Mouse (Mus musculus): ENCODE measurements around the gene Snorc.

- TF ChIP-seq CTCF (IDR thresholded peaks at IDR 0.05; ENCODE audit: insufficient read depth, low read length) (no peak), POLR2A (IDR thresholded peaks at IDR 0.05; ENCODE audit: borderline replicate concordance, extremely low read depth, low read depth, low read length) (no peak)
Observed at GRCm38 (mm10) chr1:87458045-87458444, 12.0 kb upstream of the Snorc start.

Data from lung, adult 2 months (tissue).